Mouse (Mus musculus) MEL (cell line): ENCODE data around the gene Sbds. TPM values are rescaled to one million over a fixed set of nuclear protein-coding genes. Genes with fewer than 3 reads are reported as not detected.
A peak's percentile ranks its signal among the peaks of the same experiment; 100 is the strongest.

Experiments
- DNase-seq: peaks from one replicate; pipeline ENCODE4 v3.0.0; 2011; ENCODE audit warnings: low read depth, low spot score
- H3K27ac ChIP-seq: 2 replicates; pipeline ENCODE4 v1.5.1; 2012; ENCODE audit warnings: low read depth, mild to moderate bottlenecking, control low read depth, low read length, moderate library complexity; ENCODE audit not compliant: control insufficient read depth
- H3K27me3 ChIP-seq, 2 experiments: fragments of 150-350 bp in 1 of 2; sonication (generic) in 1 of 2; 2 replicates each; pipeline ENCODE4 v1.6.1; 2012; ENCODE audit warnings: low read length in 2 of 2, mild to moderate bottlenecking in 2 of 2, improper control_type of control experiment in 1 of 2, moderate library complexity in 1 of 2; ENCODE audit not compliant: insufficient read depth in 2 of 2, control insufficient read depth in 1 of 2
- H3K36me3 ChIP-seq, 2 experiments: 2 replicates each; pipeline ENCODE4 v1.6.1; 2012 to 2014; ENCODE audit warnings: low read length in 2 of 2, improper control_type of control experiment in 1 of 2, inconsistent platforms in 1 of 2, mild to moderate bottlenecking in 1 of 2; ENCODE audit not compliant: insufficient read depth in 2 of 2, control insufficient read depth in 1 of 2
- H3K4me1 ChIP-seq, 2 experiments: fragments of 150-350 bp in 1 of 2; sonication (generic) in 1 of 2; 2 replicates each; pipeline ENCODE4 v1.6.1; 2012; ENCODE audit warnings: low read length in 2 of 2, improper control_type of control experiment in 1 of 2, mild to moderate bottlenecking in 1 of 2; ENCODE audit not compliant: insufficient read depth in 2 of 2, control insufficient read depth in 1 of 2
- H3K4me3 ChIP-seq, 2 experiments: fragments of 150-350 bp in 1 of 2; sonication (generic) in 1 of 2; 2 replicates each; pipeline ENCODE4 v1.5.1; 2012; ENCODE audit warnings: low read depth in 2 of 2, low read length in 2 of 2, mild to moderate bottlenecking in 2 of 2, moderate library complexity in 2 of 2, control low read depth in 1 of 2, improper control_type of control experiment in 1 of 2; ENCODE audit not compliant: control insufficient read depth in 1 of 2, insufficient read depth in 1 of 2
- H3K79me2 ChIP-seq: 2 replicates; pipeline ENCODE4 v1.6.1; 2012; ENCODE audit warnings: mild to moderate bottlenecking, low read length, moderate library complexity; ENCODE audit not compliant: control insufficient read depth, poor library complexity, insufficient read depth
- H3K9ac ChIP-seq: 2 replicates; pipeline ENCODE4 v1.6.1; 2012; ENCODE audit warnings: low read depth, mild to moderate bottlenecking, control low read depth, low read length, moderate library complexity; ENCODE audit not compliant: control insufficient read depth, poor library complexity, severe bottlenecking
- H3K9me3 ChIP-seq: fragments of 150-350 bp; sonication (generic); replicated peaks from 2 replicates; pipeline ENCODE4 v1.6.1; 2012; ENCODE audit warnings: mild to moderate bottlenecking, low read length, improper control_type of control experiment, moderate library complexity; ENCODE audit not compliant: insufficient read depth
- CHD2 ChIP-seq: IDR thresholded peaks from 2 replicates; pipeline ENCODE4 v1.6.1; 2011; ENCODE audit warnings: low read length, improper control_type of control experiment
- CTCF ChIP-seq, 3 experiments: IDR thresholded peaks in 2 of 3; conservative IDR thresholded peaks in 1 of 3; 2 replicates each; pipeline ENCODE4 v1.5.1; 2011 to 2012; ENCODE audit warnings: low read length in 3 of 3, low read depth in 2 of 3, mild to moderate bottlenecking in 2 of 3, improper control_type of control experiment in 1 of 3, inconsistent platforms in 1 of 3, mixed read lengths in 1 of 3, moderate library complexity in 1 of 3; ENCODE audit not compliant: control insufficient read depth in 1 of 3, insufficient read depth in 1 of 3, poor library complexity in 1 of 3, severe bottlenecking in 1 of 3
- E2F4 ChIP-seq: IDR thresholded peaks from 2 replicates; pipeline ENCODE4 v1.6.1; 2011; ENCODE audit warnings: low read depth, low read length, improper control_type of control experiment, borderline replicate concordance
- GABPA ChIP-seq: IDR thresholded peaks from 2 replicates; pipeline ENCODE4 v1.6.1; 2012; ENCODE audit warnings: low read depth, mild to moderate bottlenecking, inconsistent platforms, low read length, improper control_type of control experiment, moderate library complexity
- GATA1 ChIP-seq: IDR thresholded peaks from 2 replicates; pipeline ENCODE4 v1.6.1; 2011; ENCODE audit warnings: low read depth, low read length, improper control_type of control experiment
- HCFC1 ChIP-seq: IDR thresholded peaks from 2 replicates; pipeline ENCODE4 v1.6.1; 2012; ENCODE audit warnings: low read depth, mild to moderate bottlenecking, inconsistent platforms, low read length, improper control_type of control experiment, moderate library complexity
- MAFK ChIP-seq: IDR thresholded peaks from 2 replicates; pipeline ENCODE4 v1.6.1; 2011; ENCODE audit warnings: low read depth, mild to moderate bottlenecking, low read length, improper control_type of control experiment, borderline replicate concordance
- MYB ChIP-seq: IDR thresholded peaks from 2 replicates; pipeline ENCODE4 v1.6.1; 2011; ENCODE audit warnings: mild to moderate bottlenecking, low read depth, low read length, improper control_type of control experiment
- MYC ChIP-seq: IDR thresholded peaks from 2 replicates; pipeline ENCODE4 v1.6.1; 2011; ENCODE audit warnings: low read depth, mild to moderate bottlenecking, low read length, improper control_type of control experiment, moderate library complexity
- POLR2A ChIP-seq, 2 experiments: IDR thresholded peaks; 2 replicates each; pipeline ENCODE4 v1.6.1; 2011 to 2012; ENCODE audit warnings: low read length in 2 of 2, mild to moderate bottlenecking in 2 of 2, control low read depth in 1 of 2, improper control_type of control experiment in 1 of 2, low read depth in 1 of 2, moderate library complexity in 1 of 2; ENCODE audit not compliant: control insufficient read depth in 1 of 2, insufficient read depth in 1 of 2, poor library complexity in 1 of 2
- RAD21 ChIP-seq: IDR thresholded peaks from 2 replicates; pipeline ENCODE4 v1.6.1; 2011; ENCODE audit warnings: mild to moderate bottlenecking, low read depth, low read length, improper control_type of control experiment
- SMC3 ChIP-seq: IDR thresholded peaks from 2 replicates; pipeline ENCODE4 v1.6.1; 2011; ENCODE audit warnings: low read depth, low read length, improper control_type of control experiment
- USF2 ChIP-seq, 2 experiments: IDR thresholded peaks; 2 replicates each; pipeline ENCODE4 v1.6.1; 2011 to 2012; ENCODE audit warnings: improper control_type of control experiment in 2 of 2, low read length in 2 of 2, borderline replicate concordance in 1 of 2, inconsistent platforms in 1 of 2, low read depth in 1 of 2, mild to moderate bottlenecking in 1 of 2; ENCODE audit not compliant: insufficient read depth in 1 of 2
- ZC3H11A ChIP-seq: IDR thresholded peaks from 2 replicates; pipeline ENCODE4 v1.6.1; 2012; ENCODE audit warnings: low read depth, mild to moderate bottlenecking, inconsistent platforms, low read length, improper control_type of control experiment
- ZMIZ1 ChIP-seq: IDR thresholded peaks from 2 replicates; pipeline ENCODE4 v1.6.1; 2012; ENCODE audit warnings: low read depth, mild to moderate bottlenecking, inconsistent platforms, low read length, improper control_type of control experiment, moderate library complexity
- polyA plus RNA-seq, 2 experiments: library from polyadenylated mRNA; stranded (reverse) in 1 of 2; unstranded in 1 of 2; fragments of >175 nt in 1 of 2; fragments of >200 nt in 1 of 2; gene quantifications; 2 replicates each; pipeline versions ENCODE4 v1.2.1 to v1.2.4; 2012; ENCODE audit warnings: low replicate concordance in 2 of 2, low read depth in 1 of 2; ENCODE audit not compliant: insufficient read length in 2 of 2, insufficient read depth in 1 of 2, missing spikeins in 1 of 2
- total RNA-seq: library from RNA; depleted of rRNA; stranded (reverse); fragments of 300-350 nt; gene quantifications from 2 replicates; pipeline ENCODE4 v1.2.3, GENCODE M21; 2012

Sbds gene
- total and polyA plus RNA-seq, 3 experiments: 74.7 to 88.1 TPM; not detected in 1

DNA sequence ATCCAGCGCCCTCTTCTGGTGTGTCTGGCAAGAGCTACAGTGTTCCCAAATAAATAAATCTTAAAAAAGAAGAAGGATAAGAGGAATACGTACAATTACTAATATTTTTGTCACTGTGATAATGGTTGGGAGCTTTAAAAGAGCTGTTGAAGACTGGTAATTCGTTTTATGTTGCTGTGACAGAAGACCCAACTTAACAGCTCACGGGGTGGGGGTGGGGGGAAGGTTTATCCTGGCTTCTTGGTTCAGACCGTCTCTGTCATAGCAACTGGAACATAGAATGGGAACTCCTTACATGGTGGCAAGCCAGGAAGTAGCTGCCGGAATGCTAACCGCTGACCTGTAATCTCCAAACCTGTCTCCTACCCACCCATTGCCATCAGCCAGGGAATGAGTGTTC, 38.5 kb downstream of the Sbds start, which contains the start of gene Tmem248:
Gene Tmem248 (plus strand): TSS at position 301 of the 400 bp plus-strand sequence.
- no peaks in the 10 kb centered on the region for H3K27me3 ChIP-seq
- peak in 2 of 3 experiments; percentile 12 to 25; a peak in 2 of 6 replicates for TF ChIP-seq CTCF (IDR thresholded peaks at IDR 0.05 in 2 of 3, conservative IDR thresholded peaks at IDR 0.05 in 1 of 3; ENCODE audit: control insufficient read depth in 1 of 3, insufficient read depth in 1 of 3, low read depth in 2 of 3, low read length in 3 of 3, poor library complexity in 1 of 3, severe bottlenecking in 1 of 3)
- no peak for TF ChIP-seq GATA1
- peaks cover 1% of the 10 kb centered on the region; the same call in 1 of the 2 replicates for H3K79me2 ChIP-seq
- H3K4me1 ChIP-seq: peaks cover 0 to 11% of the 10 kb centered on the region in 2 experiments; a peak in 2 of 4 replicates
- no peak within 1 kb of the TSS for H3K4me3 ChIP-seq
- H3K9ac ChIP-seq: no peak within 1 kb of the TSS
- no peak within 1 kb of the TSS for H3K27ac ChIP-seq
- H3K36me3 ChIP-seq: peaks cover 0 to 4% of the 10 kb centered on the region in 2 experiments; a peak in 3 of 4 replicates
- no peak for DNase-seq
- no peaks in the 10 kb centered on the region for H3K9me3 ChIP-seq

DNA sequence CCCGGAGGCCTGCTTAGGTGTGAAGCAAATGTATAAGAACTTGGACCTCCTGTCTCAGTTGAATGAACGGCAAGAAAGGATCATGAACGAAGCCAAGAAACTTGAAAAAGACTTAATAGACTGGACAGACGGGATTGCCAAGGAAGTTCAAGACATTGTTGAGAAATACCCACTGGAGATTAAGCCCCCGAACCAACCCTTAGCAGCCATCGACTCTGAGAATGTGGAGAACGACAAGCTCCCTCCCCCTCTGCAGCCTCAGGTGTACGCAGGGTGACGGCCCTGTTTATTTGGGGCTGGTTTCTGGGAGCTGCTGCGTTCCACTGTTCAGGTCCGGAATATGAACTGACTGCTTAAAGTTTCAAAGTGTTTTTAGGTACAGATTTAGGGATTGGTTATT, 42.4 kb downstream of the Sbds start:
- Histone ChIP-seq H3K79me2 (no peaks in the 10 kb centered on the region), H3K4me1 (no peaks in the 10 kb centered on the region), H3K27ac (no peak overlapping the region), H3K9ac (no peak overlapping the region), H3K27me3 (no peaks in the 10 kb centered on the region), H3K9me3 (no peaks in the 10 kb centered on the region), H3K4me3 (no peak overlapping the region), H3K36me3 (peaks cover 0 to 9% of the 10 kb centered on the region in 2 experiments; a peak in 2 of 4 replicates)
- no peak for TF ChIP-seq USF2 (IDR thresholded peaks at IDR 0.05; ENCODE audit: borderline replicate concordance in 1 of 2, insufficient read depth in 1 of 2, low read depth in 1 of 2, low read length in 2 of 2)
- TF ChIP-seq CHD2: no peak
- TF ChIP-seq POLR2A (IDR thresholded peaks at IDR 0.05; ENCODE audit: control insufficient read depth in 1 of 2, insufficient read depth in 1 of 2, low read depth in 1 of 2, low read length in 2 of 2, poor library complexity in 1 of 2): no peak
- TF ChIP-seq SMC3: no peak
- no peak for TF ChIP-seq GABPA
- TF ChIP-seq MAFK: no peak
- no peak for TF ChIP-seq CTCF (IDR thresholded peaks at IDR 0.05 in 2 of 3, conservative IDR thresholded peaks at IDR 0.05 in 1 of 3; ENCODE audit: control insufficient read depth in 1 of 3, insufficient read depth in 1 of 3, low read depth in 2 of 3, low read length in 3 of 3, poor library complexity in 1 of 3, severe bottlenecking in 1 of 3)
- TF ChIP-seq RAD21: no peak
- TF ChIP-seq ZMIZ1: no peak
- no peak for TF ChIP-seq MYB
- no peak for TF ChIP-seq MYC
- TF ChIP-seq E2F4: no peak
- TF ChIP-seq HCFC1: no peak
- TF ChIP-seq ZC3H11A: no peak
- no peak for DNase-seq
